Comparison of ENCODE assay signal across 23 mouse cellular contexts in genomic region chr16:94968472-94968871, GRCm38 (mm10). TPM values are rescaled to one million over a fixed set of nuclear protein-coding genes. Genes with fewer than 3 reads are reported as not detected.
A peak's percentile ranks its signal among the peaks of the same experiment; 100 is the strongest.
DNase-seq lines count a peak whose midpoint lies in the region; TF ChIP-seq lines count a peak whose summit lies in the region.
"Had no signal": no experiment of that assay in that cellular context is flagged by ENCODE, and none has a peak within 500 bp of the region (broad histone marks: within the 10 kb centered on the region; RNA-seq: fewer than 3 reads in every experiment).

No protein-coding gene starts in this region.

- H3K4me1 ChIP-seq in cerebellum, adult 2 months (ENCODE audit: control insufficient read depth, insufficient read depth, low read length) = peaks cover 24% of the 10 kb centered on the region
- H3K4me1 ChIP-seq in bone marrow macrophage, adult 2 months (ENCODE audit: control insufficient read depth, insufficient read depth, low read length) = peaks cover 48% of the 10 kb centered on the region
- H3K4me1 ChIP-seq: embryonic facial prominence, embryonic 15.5 days; forebrain, embryonic 10.5 days; forebrain, embryonic 12.5 days had no signal

- TF ChIP-seq POLR2A in cerebellum, adult 2 months (IDR thresholded peaks at IDR 0.05; ENCODE audit: borderline replicate concordance, insufficient read depth, low read length) = no peak
- no peak for TF ChIP-seq POLR2A in bone marrow macrophage, adult 2 months (IDR thresholded peaks at IDR 0.05; ENCODE audit: borderline replicate concordance, low read depth, low read length)

- DNase-seq in cerebellum, adult 2 months = peak in 1 of 2 experiments; percentile 34
- no peak for DNase-seq in cerebellum, postnatal 36 days
- peak; percentile 40 for DNase-seq in heart, adult 11 months
- DNase-seq in heart, postnatal 4 days = no peak
- no peak for DNase-seq in testis, postnatal 14 days (ENCODE audit: low spot score)
- DNase-seq: adrenal gland, adult 8-10 months; adrenal gland, postnatal 14 days; adrenal gland, postnatal 36 days; B cell, adult 2 months; embryo, embryonic 11 days had no signal

- H3K27me3 ChIP-seq in cerebellum, adult 2 months (ENCODE audit: control insufficient read depth, insufficient read depth, low read length) = no peaks in the 10 kb centered on the region
- H3K27me3 ChIP-seq: embryonic facial prominence, embryonic 13.5 days; forebrain, embryonic 12.5 days had no signal

- no peak for TF ChIP-seq CTCF in cerebellum, adult 2 months (IDR thresholded peaks at IDR 0.05; ENCODE audit: borderline replicate concordance, insufficient read depth, low read depth, low read length)
- TF ChIP-seq CTCF in bone marrow macrophage, adult 2 months (IDR thresholded peaks at IDR 0.05; ENCODE audit: low read depth, low read length) = no peak

- H3K27ac ChIP-seq in cerebellum, adult 2 months (ENCODE audit: insufficient read depth, low read length) = peak overlapping the region; percentile 37
- peak overlapping the region; percentile 86 for H3K27ac ChIP-seq in bone marrow macrophage, adult 2 months (ENCODE audit: insufficient read depth, low read depth, low read length)
- H3K27ac ChIP-seq: embryonic facial prominence, embryonic 13.5 days; embryonic facial prominence, embryonic 15.5 days; forebrain, embryonic 10.5 days; forebrain, embryonic 12.5 days had no signal

- WGBS in cerebellum, adult 2 months = 38% methylated on average over 2 of the region's 2 CpGs

- H3K4me3 ChIP-seq in cerebellum, adult 2 months (replicated peaks; ENCODE audit: insufficient read depth, low read depth, low read length) = no peak overlapping the region
- 0 out of 2 replicates have a peak overlapping the region, but pooled peaks have one; percentile 15 for H3K4me3 ChIP-seq in bone marrow macrophage, adult 2 months (ENCODE audit: insufficient read depth, low read length)
- H3K4me3 ChIP-seq: embryonic facial prominence, embryonic 13.5 days; embryonic facial prominence, embryonic 15.5 days; erythroblast, embryonic 14.5 days; forebrain, embryonic 10.5 days; forebrain, embryonic 12.5 days had no signal

RNA-seq across cellular contexts. Expression of gene Kcnj6, which starts 29.0 kb away (rescaled TPM):
- 11.6 and 13.5 TPM in 2 replicates for polyA plus RNA-seq in cerebellum, adult 2 months (2012; rRNA removed)
- not detected for total RNA-seq in heart, postnatal 4 days (2021)
- not detected in 2 replicates for polyA plus RNA-seq in bone marrow macrophage, adult 2 months (2012; ENCODE audit: insufficient read depth, insufficient read length, missing spikeins)
- total RNA-seq: CH12.LX; common myeloid progenitor, adult 5-6 weeks had no signal
- polyA plus RNA-seq: activated CD4-positive, CD25-positive, alpha-beta regulatory T cell, adult 4 months; CD4-positive, CD25-positive, alpha-beta regulatory T cell, adult 4 months; embryonic facial prominence, embryonic 11.5 days; G1E; Patski had no signal

Comparison
In these comparisons a context has a peak if more than half of its experiments do, and no peak if none do; other contexts are left out.
1. RNA of gene Kcnj6, which starts 29.0 kb away (polyA plus RNA-seq): 11.6 to 13.5 TPM in cerebellum, adult 2 months; not detected in bone marrow macrophage, adult 2 months; every median in the first group is over 10 times any median in the second.